Mouse (Mus musculus): ENCODE data around the gene BC049352.
A peak's percentile ranks its signal among the peaks of the same experiment; 100 is the strongest.

The BC049352 gene

DNA sequence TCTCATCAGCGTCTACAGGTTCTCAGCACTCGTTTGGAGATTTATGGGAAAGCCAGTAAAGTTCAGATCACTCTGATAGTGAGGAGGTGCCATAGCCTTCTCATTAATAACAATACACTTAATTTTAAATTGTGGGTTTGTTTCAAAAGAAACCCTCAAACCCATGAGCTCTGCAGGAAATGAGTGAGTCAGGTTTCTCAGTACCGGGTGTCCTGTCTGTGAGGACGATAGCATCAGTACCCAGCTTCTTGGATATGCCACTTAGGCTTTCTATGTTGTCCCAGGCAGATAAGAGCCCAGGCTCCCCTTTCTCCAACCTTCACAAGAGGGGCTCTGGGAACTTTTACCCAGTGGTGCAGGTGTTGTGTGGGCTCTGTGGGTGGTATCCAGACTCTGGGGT, 70.2 kb downstream of the BC049352 start:
- no peak for DNase-seq

DNA sequence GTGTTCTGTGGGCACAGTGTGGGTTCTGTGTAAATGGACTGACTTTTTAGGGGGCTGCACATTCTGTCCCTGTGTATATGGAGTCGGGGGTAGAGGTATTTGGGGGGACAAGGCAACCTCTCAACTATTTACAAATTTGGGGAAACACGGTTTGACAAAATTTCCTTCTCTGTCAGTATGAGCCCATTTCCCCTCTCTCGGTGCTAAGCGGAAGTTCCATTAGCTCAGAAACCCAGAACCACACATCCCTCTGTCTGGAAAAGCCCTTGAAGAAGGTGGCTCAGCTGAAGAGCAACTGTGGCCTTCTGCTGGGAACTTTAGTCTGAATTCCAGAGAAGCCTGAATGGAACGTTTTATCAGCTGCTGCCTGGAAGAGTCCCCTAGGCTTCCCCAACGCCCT, 70.6 kb downstream of the BC049352 start:
- no peak for DNase-seq

DNA sequence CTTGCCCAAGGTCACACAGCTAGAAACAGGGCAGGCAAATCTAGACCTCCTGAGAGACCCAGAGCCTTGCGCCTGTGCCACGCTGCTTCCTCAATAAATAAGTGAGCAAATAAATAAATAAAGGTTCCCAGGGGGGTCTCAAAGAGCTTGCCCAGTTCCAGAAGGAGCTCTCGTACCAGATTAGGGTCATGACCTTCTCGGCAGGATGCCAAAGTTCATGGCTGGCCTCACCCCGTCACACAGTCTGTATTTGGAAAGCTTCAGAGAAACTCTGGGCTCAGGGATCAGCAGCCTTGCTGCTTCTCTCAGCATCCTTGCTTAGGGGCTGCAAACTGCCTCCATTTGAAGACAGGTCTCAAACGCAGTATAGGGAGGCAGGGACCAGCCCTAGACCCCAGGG, 72.2 kb downstream of the BC049352 start:
- peak; percentile 29 for DNase-seq

DNA sequence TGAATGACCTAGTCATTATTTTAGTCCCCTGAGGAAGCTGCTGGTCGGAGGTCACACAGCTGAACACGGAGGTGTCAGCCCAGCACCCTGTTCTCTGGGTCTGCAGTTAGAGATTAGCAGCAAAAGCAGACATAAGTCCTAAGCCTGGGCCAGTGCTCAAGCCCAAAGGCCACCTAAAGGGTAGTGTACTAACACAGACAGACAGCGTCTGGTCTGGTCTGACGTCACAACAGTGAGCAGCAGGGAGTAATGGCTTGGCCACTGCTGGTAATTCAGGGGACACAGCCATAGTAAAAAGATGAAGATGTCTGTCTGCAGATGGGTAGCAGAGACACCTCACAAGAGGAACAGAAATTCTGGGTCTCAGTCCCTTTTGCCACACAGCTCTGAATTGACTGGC, 72.8 kb downstream of the BC049352 start:
- DNase-seq: no peak

DNA sequence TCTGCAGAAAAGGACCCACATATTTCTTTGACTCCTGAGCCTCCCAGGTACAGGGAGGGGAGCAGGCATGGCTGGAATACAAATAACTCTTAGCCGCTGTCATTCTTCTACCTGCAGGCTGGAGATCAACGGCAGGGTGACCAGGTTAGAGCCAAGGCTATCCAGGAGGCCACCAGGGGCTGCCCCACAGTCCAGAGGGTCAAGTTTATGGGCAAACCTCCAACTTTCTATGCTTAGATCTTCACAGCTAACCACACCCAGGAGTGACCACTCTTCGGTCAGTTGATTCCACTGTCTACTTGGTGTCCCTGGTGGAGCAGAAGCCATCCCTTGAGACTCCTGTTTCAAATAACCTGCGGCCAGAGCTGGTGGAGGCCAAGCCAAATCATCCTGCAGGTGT, 73.6 kb downstream of the BC049352 start:
- DNase-seq: peak; percentile 62

DNA sequence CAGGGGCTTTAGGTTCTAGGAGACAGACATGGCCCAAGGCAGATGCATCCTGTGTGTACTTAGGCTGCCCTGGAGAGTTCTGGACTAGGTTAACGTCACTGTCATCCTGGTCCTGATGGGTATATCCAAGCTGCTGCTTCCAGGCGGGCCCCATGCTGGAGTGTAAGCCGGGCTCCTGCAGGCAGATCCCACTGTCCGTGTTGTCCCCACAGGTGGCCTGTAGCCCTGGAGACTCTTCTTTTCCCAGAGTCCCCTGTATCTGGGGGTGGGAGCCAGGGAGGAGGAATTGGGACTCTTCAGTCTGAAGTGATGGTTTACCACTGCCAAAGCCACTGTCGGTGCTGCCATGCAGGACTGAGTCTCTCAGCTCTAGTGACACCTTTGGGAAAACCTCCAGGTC, 74.2 kb downstream of the BC049352 start:
- DNase-seq: no peak

DNA sequence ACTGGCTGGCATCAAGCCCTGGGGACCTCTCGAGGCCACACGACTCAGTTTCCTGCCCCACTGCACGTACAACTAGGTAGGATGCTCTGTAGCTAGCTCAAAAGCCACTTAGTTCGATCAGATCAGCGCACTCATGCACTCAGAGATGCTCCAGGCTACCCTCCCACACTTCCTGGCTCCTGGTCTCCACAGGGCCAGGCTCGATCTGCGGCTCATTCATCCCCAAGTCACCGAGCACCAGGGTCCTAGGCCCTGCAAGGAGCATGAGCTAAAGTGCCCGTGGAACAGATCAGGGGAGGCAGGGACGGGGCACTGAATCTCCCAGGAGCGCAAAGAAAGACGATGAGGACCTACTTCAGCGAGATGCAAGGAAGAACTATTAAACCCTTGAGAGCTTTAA, 77.3 kb downstream of the BC049352 start:
- DNase-seq: no peak

DNA sequence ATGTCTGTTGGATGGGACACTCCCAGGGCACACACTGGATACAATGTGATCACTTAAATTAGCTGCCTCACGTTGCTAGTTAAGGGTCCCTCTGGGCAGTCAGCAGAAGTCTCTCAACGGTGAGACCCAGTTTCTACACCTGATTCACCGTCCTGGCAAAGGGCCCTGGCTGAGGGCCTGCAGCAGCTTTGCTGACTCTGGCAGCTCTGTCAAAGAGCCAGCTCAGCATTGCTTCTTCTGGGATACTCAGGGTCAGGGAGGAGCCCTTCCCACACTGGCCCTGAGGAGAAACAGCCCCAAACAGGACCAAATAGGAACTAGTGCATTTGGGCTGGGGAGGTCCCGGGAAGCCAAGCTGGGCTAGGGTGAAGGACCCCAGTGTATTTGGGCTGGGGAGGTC, 79.7 kb downstream of the BC049352 start:
- peak; percentile 72 for DNase-seq

DNA sequence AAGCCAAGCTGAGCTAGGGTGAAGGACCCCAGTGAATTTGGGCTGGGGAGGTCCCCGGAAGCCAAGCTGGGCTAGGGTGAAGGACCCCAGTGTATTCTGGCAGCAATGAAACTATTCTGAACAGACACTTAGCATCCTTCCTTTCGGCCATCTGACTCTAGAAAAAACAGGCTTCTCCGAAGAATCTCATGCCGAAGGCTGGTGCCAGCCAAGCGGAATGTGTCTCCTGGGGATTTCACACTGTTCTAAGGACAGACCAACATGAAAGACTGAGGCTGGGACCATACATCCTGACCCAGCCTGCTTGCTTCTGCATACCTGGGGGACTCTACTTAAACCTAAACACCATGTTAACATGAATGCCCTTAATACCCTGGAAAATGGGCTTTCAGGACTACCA, 80.1 kb downstream of the BC049352 start:
- DNase-seq: no peak

DNA sequence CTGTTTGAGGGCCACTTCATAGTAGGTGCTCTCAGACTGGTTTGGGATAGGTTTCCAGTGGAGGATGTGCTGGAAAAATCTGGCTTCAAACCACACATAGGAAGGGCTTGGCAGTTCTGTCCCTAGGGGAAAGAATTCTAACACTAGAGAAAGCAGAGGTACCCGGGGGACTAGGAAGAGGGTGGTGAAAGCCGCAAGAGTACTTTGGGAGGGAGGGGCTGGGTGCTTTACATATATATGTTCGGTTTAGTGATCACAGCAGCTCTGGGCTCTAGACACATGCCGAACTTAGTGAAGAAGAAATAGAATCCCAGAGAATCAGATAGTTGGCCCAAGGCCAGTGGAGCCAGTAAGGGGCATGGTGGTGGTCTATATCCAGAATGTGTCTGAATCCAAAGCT, 85.3 kb downstream of the BC049352 start:
- no peak for DNase-seq

DNA sequence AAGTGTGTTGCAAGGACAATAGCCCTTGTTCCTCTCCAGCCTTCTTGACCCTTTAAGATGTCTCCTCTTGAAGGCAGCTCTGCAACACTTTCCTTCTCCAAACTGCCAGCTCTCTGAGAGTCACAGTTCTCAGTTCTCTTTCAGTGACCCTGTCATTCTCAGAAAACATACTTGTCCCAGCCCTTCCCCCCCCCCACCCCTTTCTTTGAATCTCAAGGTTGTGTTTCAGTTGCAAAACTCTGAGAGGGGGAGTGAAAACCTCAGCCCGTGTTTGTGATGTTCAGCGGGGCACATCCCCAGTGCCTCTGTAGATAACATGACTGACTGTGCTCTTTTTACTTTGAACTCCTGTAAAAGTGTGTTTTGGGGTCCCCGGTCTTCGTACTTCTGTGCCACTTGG, 86.3 kb downstream of the BC049352 start:
- no peak for DNase-seq

DNA sequence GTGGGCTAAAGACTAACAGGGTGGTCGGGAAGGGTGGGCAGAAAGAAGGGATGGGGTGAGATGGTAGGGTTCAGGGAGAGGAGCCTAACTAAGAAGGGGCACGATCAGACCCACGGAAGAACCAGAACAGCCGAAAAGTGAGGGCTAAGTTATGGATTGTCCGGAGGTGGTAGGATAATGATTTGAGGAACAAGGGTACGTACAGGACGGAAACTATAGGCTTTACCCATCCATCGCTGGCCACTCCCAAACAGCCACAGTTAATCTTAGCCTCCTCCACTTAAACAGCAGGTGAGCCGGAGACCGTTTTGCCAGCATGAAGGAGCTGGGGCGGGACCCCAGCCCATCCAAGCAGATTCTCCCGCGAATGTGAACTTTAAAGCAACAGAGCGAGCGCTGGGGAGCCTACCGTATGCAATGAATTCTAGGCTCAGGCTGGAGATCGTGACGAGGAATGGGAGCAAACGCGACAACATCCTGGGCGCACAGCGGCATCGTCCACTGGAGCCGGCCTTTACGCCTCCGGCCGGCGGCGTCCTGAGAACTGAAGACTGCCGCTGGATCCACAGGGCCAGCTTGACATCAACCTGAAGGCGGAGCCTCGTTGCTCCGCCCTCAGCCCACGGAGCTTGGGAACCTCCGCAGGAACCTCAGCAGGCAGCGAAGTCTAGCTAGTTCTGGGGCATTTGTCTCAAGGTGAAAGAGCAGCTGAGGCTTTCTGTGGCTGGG, 87.0 kb downstream of the BC049352 start, which contains the start of gene Il10ra:
TSS of gene Il10ra (minus strand) at position 553 of the 729 bp plus-strand sequence.
- DNase-seq: peak; percentile 58

DNA sequence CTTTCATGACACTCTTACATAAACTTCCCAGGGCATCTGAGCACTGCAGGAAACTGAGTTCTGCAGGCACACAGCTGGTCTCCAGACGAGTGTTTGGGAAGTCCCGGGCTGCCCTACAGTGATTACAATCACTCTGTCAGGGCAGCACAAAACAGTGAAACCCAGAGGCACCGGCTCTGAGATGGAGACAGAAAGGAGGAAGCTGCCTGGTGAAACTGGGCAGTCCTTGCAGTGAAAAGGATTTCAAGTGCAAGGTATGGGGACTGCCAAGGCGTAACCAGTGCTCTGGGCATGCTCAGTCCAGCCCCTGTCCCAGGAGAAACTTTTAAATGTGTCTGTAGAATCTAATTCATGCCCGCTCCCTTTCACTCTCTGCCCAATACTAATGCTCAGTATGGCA, 90.4 kb downstream of the BC049352 start:
- DNase-seq: no peak

DNA sequence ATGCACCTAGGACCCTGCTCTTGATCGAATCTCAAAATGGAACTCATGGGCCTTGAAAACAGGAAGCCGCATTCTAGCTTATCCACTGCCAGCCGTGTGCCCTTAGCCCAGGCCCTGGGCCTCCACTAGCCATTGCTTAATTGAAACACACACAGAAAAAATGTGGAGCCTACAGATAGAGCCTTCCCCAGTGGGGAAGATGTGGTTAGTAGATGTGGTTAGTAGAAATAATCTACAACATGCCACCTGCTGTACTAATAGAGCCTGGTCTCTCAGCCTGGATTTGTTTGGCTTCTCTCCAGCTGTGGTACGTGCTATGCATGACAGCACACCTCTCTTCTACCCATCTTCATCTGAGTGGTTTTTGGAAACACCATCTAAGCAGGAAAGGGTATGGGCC, 92.4 kb downstream of the BC049352 start:
- DNase-seq: no peak

DNA sequence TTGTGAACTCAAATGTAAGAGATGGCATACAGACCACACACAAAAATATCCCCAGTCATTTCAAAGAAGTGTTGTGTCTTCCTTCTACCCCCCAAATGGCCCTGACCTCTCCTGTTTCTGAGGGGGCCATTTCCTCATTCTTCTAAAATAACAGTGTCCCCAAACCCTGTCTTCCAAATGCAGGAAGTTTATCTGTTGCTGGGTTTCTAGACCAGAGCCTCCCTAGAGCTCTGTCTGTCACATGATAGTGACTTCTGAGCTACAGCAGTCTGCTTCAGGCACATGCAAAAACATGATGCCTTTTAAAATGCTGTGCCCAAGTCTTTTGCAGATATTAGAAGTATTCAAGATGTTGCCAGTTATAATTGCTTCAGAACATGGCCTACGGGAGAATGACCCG, 92.8 kb downstream of the BC049352 start:
- DNase-seq: no peak

DNA sequence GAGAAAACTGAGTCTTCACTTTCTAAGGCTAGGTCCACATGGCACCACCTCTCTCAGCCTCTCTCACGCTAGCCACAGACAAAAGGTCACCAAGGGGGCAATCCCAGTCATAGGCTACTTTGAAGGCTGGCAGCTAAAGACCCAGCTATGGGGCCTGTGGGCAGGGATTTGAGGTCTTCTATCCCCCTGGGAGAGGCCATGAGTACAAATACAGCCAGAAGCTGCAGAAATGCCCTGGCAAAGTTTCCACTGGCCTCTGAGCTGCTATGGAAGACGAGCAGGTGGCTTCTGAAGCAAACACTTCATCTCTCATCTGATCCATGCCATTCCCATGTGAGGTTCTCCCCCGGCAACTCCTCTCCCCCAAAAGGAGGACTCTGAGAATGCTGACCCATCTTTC, 98.3 kb downstream of the BC049352 start:
- DNase-seq: no peak

DNA sequence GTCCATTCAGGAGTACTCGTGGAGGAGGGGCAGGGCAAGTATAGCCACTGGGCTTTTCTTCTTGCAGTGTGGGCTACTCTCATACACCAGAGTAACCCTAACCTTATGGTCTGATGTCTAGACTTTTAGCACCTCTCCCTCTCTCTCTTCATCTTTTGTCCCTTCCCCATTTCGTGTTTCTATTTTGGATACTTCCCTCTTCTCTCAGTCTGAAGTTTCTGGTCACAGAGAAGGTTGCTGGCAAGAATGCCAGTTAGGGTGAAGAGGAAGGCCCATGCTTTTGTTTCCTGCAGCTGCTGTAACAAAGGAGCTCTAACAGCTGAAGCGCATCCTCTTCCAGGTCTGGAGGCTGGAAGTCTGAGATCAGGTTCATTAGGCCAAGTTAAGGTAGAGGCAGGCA, 99.1 kb downstream of the BC049352 start:
- no peak for DNase-seq

DNA sequence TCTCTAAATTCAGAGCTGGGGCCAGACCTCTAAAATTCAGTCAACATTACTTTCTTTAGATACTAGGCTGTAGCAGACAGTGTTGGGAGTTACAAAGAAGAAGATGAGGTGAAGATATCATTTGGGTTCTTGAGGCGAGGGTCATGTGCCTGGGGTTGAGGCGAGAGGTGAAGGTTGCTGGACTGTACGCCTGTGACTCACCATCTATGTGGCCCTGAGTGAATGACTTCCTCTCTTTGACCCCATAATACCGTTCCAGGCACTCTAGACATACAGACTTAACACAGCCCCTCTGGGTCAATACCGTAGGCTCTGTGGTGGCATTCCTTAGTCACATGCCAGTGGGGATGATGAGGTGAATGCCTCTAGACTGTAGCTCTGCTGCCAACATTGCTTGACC, 100.7 kb downstream of the BC049352 start:
- no peak for DNase-seq

DNA sequence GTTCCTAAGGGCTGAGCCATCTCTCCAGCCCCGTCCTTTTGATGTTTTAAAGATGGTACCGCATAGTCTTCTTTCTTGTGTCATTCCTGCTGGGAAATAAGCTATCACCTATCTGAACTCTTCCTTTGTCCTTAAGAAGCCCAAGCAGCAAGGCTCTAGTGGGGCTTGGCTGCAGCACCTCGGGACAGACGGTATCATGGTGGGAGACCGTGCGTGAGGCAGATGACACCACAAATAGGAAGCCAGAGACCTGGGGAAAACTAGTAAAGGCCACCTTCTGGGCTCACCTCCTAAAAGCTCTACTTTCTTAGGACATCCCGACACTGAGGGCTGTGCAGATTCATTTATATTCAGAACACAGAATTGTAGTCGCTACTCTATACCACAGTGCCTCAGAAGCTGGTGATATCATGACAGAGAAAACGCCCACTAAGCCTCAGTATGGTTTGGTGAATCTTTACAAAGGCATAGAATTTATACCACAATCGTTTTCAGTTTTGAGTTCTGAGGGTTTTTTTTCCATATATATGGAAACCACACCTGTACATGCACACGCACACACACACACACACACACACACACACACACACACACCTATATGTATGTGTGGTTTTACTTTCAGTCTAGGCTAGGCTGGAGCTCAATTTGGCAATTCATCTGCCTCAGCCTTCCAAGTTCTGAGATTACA, 109.8 kb downstream of the BC049352 start:
- no peak for DNase-seq

DNA sequence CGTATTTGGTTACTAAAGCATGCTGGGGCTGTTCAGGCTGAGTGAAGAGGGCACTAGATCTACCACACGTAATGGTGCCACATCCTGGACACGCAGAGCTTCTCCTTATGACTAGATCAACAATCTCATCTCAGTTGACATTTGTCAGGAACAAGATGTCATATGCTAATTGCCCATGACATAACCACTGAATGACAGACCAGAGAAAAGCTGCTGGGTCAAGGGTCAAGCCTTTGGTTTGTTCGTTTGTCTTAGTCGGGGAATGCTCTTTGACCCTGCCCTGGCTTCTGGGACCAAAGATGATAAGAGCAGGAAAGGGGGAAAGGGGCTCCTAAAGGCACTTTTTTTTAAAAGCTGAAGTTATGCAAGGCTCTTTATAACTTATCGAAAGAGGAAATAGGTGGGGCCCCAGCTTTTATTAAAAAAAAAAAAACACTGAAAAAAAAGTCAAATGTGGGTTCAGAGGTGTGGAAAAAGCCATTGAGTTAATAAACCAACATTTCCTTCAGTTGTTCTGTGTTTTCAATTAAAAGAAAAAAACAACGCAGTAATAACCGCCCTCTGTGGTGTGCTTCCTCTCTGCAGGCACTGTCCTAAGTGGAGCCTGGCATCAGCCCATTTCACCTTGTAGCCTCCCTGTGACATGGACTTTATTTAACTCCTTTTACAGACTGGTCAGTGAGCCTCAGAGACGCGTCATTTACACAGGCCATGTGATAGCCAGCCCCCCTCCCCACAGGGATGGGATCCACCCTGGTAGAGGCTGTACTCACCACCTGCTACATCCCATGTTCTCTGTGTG, 112.6 kb downstream of the BC049352 start:
- DNase-seq: peak; percentile 20

DNA sequence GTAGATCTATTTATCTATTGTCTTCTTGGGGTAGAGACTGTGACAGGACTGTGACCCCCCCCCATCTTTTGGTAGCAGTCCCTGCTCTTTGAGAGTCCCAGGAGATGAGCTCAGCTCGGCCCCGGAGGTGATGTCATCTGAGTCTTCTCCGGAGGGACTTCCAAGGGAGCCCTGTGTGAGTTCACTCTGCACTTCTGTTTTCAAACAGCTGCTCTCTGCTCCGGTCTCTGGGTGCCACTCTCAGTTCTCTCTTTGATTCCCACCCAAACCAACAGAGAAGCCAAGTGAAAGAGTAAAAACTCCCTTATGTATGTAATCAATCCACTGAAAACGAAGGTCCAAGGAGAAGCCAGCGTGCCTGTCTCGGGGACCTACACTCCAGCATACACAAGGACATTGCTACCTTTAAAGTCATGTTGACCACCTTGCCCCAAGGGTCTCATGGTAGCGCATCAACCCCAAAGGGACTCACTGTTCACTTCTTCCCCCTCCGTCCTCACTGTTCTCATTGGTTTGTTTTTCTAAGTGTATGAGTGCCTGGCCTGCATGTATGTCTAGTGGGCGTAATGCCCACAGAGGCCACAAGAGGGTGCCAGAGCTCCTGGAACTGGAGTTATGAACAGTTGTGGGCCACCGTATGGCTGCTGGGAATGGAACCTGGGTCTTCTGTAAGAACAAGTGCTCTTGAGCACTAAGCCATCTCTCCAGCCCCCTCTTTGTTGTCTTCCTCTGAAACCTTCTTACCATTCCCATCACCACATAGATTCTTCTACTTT, 117.6 kb downstream of the BC049352 start:
- peak; percentile 40 for DNase-seq
